Mouse (Mus musculus) heart, adult 2 months (tissue): ENCODE data around the gene St3gal5. TPM values are rescaled to one million over a fixed set of nuclear protein-coding genes. Genes with fewer than 3 reads are reported as not detected.

Source experiments
- DNase-seq, 2 experiments: peaks; one replicate each; pipeline ENCODE4 v3.0.0; 2021
- H3K27ac ChIP-seq: fragments of 200-600 bp; 2 replicates; pipeline ENCODE4 v1.8.1; 2022
- H3K27me3 ChIP-seq: fragments of 200-500 bp; 2 replicates; pipeline ENCODE4 v1.6.1; 2012; ENCODE audit warnings: mild to moderate bottlenecking, low read length, inconsistent platforms, mixed read lengths; ENCODE audit not compliant: control insufficient read depth, insufficient read depth
- H3K36me3 ChIP-seq: fragments of 200-500 bp; 2 replicates; pipeline ENCODE4 v1.6.1; 2012; ENCODE audit warnings: low read length, inconsistent platforms; ENCODE audit not compliant: control insufficient read depth, insufficient read depth
- H3K4me1 ChIP-seq: fragments of 200-500 bp; 2 replicates; pipeline ENCODE4 v1.6.1; 2011; ENCODE audit warnings: low read length; ENCODE audit not compliant: control insufficient read depth, insufficient read depth
- H3K4me3 ChIP-seq: fragments of 200-600 bp; 2 replicates; pipeline ENCODE4 v1.8.1; 2022
- H3K79me2 ChIP-seq: fragments of 200-500 bp; replicated peaks from 2 replicates; pipeline ENCODE4 v1.6.1; 2012; ENCODE audit warnings: mild to moderate bottlenecking, inconsistent platforms, low read length, moderate library complexity, mixed read lengths; ENCODE audit not compliant: control insufficient read depth, insufficient read depth
- H3K9ac ChIP-seq: fragments of 200-500 bp; 2 replicates; pipeline ENCODE4 v1.6.1; 2012; ENCODE audit warnings: low read depth, mild to moderate bottlenecking, control low read depth, inconsistent platforms, low read length, mixed read lengths
- CTCF ChIP-seq: fragments of 200-600 bp; IDR thresholded peaks from 2 replicates; pipeline ENCODE4 v1.8.1; 2022; ENCODE audit warnings: antibody characterized with exemption, mild to moderate bottlenecking, moderate library complexity
- EP300 ChIP-seq: fragments of 200-500 bp; IDR thresholded peaks from 2 replicates; pipeline ENCODE4 v1.6.1; 2011; ENCODE audit warnings: low read depth, low read length, control low read depth; ENCODE audit not compliant: insufficient read depth
- POLR2A ChIP-seq: fragments of 200-500 bp; IDR thresholded peaks from 2 replicates; pipeline ENCODE4 v1.6.1; 2011; ENCODE audit warnings: mild to moderate bottlenecking, low read depth, low read length, control low read depth; ENCODE audit not compliant: insufficient read depth
- WGBS: fragments of 180-500 bp; shearing (Covaris S2); methylation state at CpG from one replicate; pipeline ENCODE4 v1.1.7; 2018; 5-methylcytosine and 5-hydroxymethylcytosine counted together
- intact Hi-C: fragments of 180-260 bp; cut with DNase I; formaldehyde crosslinking; loops from one replicate; pipeline ENCODE4 v1.15.1; 2025
- polyA plus RNA-seq: library from polyadenylated mRNA; depleted of rRNA; stranded (reverse); fragments of >200 nt; gene quantifications from 2 replicates; pipeline ENCODE4 v1.2.3, GENCODE M21; 2012
- total RNA-seq, 2 experiments: library from RNA; stranded (reverse); gene quantifications; 2 replicates each; pipeline ENCODE4 v1.2.3; 2021

St3gal5 gene
- total and polyA plus RNA-seq, 3 experiments, result 39.7 to 78.4 (median 67.6) TPM

DNA sequence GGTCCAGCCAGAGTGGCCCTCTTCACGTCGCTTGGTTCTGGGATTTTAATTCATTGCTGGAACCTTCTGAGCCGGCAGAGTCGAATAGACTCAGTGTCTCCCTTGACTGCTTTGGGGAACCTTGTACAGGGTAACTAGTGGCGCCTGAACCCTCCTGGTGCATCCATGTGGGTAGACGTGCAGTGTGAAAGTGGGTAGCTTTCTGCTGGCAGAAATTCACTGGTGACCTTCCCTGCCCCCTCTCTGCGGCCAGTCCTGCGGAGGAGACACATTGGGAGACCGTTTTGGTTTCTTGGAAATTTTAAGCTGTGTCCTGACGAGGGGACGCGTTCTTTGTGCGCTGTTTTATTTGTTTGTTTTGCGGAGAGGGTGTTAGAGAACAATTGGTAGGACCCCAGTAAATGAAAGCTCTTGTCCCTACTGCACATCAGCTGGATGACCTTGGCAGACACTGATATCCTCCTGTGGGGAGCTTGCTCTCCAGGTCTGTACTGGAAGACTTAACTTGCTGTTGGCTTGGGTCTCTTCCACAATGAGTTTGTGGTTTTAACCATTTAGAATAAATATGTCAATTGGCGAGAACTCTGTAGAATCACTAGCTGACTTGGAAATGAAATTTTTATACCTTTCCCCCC is 746 bp downstream of the St3gal5 start:
- Histone ChIP-seq H3K36me3 (no peaks in the 10 kb centered on the region), H3K27me3 (no peaks in the 10 kb centered on the region), H3K27ac (peak overlapping the region; percentile 84), H3K4me3 (peak overlapping the region; percentile 79), H3K4me1 (peaks cover 2% of the 10 kb centered on the region), H3K79me2 (0 out of 2 replicates have a peak, but pooled peaks cover 3% of the 10 kb centered on the region), H3K9ac (peak overlapping the region; percentile 93)
- intact Hi-C loops, result loop anchor here (5.0 kb wide), 1 partner anchor 116 kb away; no protein-coding TSS in a partner anchor
- DNase-seq, result peak; percentile 22 to 40
- 6% methylated on average over 15 of the region's 15 CpGs for WGBS
- TF ChIP-seq POLR2A (no peak), CTCF (no peak), EP300 (no peak)

- WGBS, result 41% methylated on average over 2 of the region's 2 CpGs
- Histone ChIP-seq H3K36me3 (no peaks in the 10 kb centered on the region), H3K4me3 (peak overlapping the region; percentile 79), H3K79me2 (0 out of 2 replicates have a peak, but pooled peaks cover 3% of the 10 kb centered on the region), H3K27me3 (no peaks in the 10 kb centered on the region), H3K4me1 (peaks cover 2% of the 10 kb centered on the region), H3K9ac (no peak overlapping the region), H3K27ac (no peak overlapping the region; the same call in 1 of the 2 replicates)
- intact Hi-C loops, result loop anchor here (5.0 kb wide), 1 partner anchor 116 kb away; no protein-coding TSS in a partner anchor
- TF ChIP-seq EP300 (no peak), CTCF (peak; percentile 36), POLR2A (no peak)
- DNase-seq, result no peak
Observed at GRCm38 (mm10) chr6:72098691-72099090, 1.3 kb downstream of the St3gal5 start.

DNA sequence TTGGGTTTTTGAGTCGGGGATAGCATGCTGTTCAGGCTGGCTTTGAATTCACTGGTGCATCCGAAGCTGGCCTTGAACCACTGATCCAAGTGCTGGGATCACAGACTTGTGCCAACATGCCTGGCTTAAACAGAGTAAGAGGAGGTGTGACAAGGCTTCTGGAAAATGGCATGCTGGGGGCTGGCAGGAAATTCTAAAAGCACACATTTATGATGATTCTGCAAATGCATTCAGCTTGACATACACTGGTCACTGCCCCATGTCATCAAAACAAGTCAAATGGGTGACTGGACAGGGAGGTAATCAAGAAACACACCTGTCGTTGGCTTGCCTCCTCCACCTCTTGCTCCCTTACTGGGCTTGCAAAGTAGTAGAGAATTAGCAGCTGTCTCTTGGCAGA is 1.9 kb downstream of the St3gal5 start:
- no peak overlapping the region for H3K9ac ChIP-seq

DNA sequence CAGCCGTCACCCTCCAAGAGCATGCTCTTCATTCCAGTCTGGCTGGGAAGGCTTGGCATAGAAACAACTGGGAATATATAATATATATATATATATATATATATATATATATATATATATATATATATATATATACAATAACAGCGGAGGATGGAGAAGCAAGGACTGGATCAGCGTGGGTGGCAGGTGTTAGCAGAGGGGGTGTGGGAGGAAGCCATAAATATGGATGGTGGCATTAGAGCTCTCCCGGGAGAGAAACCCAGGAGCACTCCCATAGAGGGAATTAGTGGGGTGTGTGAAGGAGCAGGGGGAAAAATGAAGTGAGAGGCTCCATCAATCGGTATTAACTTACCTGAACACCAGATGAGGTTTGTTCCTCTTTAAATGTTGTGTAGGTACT is 2.8 kb downstream of the St3gal5 start:
- intact Hi-C loops, result no loop called here

More for the DNA sequence above, 1.9 kb downstream of the St3gal5 start:
- H3K27ac ChIP-seq, result no peak overlapping the region
- no peak for TF ChIP-seq EP300
- no peak for TF ChIP-seq POLR2A
- no peak for TF ChIP-seq CTCF
- no peaks in the 10 kb centered on the region for H3K36me3 ChIP-seq
- H3K4me1 ChIP-seq, result peaks cover 2% of the 10 kb centered on the region
- H3K27me3 ChIP-seq, result no peaks in the 10 kb centered on the region
- no peak overlapping the region for H3K4me3 ChIP-seq
- H3K79me2 ChIP-seq, result 0 out of 2 replicates have a peak, but pooled peaks cover 3% of the 10 kb centered on the region
- intact Hi-C loops, result loop anchor here (5.0 kb wide), 1 partner anchor 117 kb away; no protein-coding TSS in a partner anchor
- WGBS, result 79% methylated on average over 3 of the region's 3 CpGs
- no peak for DNase-seq

DNA sequence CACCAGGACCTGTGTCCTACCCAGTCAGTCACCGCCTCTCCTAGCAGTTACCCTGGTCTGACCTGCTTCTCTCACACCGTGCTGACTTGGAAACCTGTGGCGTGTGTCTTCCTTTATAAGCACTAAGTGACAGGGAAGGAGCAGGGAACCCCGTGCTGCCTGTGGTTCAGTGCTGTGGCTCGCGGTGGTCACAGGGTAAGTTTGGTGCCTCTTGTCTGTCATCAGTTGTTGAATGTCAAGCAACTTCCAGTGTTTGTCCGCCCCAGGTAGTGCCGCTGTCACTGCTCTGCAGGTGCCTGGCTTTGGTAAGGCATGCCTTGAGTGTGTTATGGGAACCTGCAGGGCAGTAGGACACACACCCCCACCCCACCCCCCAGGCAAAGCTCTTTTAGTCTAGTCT is 3.5 kb downstream of the St3gal5 start:
- no peak overlapping the region for H3K27ac ChIP-seq
- no peak for DNase-seq
- intact Hi-C loops, result no loop called here
- H3K9ac ChIP-seq, result no peak overlapping the region
- 0 out of 2 replicates have a peak, but pooled peaks cover 3% of the 10 kb centered on the region for H3K79me2 ChIP-seq
- no peak overlapping the region for H3K4me3 ChIP-seq
- H3K4me1 ChIP-seq, result peaks cover 2% of the 10 kb centered on the region
- H3K27me3 ChIP-seq, result no peaks in the 10 kb centered on the region
- H3K36me3 ChIP-seq, result no peaks in the 10 kb centered on the region
- 73% methylated on average over 8 of the region's 8 CpGs for WGBS
- TF ChIP-seq EP300 (no peak), CTCF (no peak), POLR2A (no peak)

More for the DNA sequence above, 2.8 kb downstream of the St3gal5 start:
- TF ChIP-seq CTCF (no peak), EP300 (no peak), POLR2A (no peak)
- no peak overlapping the region for H3K27ac ChIP-seq
- H3K4me1 ChIP-seq, result peaks cover 2% of the 10 kb centered on the region
- WGBS, result 88% methylated on average over 5 of the region's 5 CpGs
- H3K27me3 ChIP-seq, result no peaks in the 10 kb centered on the region
- no peaks in the 10 kb centered on the region for H3K36me3 ChIP-seq
- H3K79me2 ChIP-seq, result 0 out of 2 replicates have a peak, but pooled peaks cover 3% of the 10 kb centered on the region
- H3K4me3 ChIP-seq, result no peak overlapping the region
- no peak for DNase-seq
- H3K9ac ChIP-seq, result no peak overlapping the region

GRCm38 (mm10) chr6:72101386-72101785 is 4.0 kb downstream of the St3gal5 start:
- no peak overlapping the region for H3K27ac ChIP-seq
- TF ChIP-seq EP300 (no peak), POLR2A (no peak), CTCF (no peak)
- H3K9ac ChIP-seq, result no peak overlapping the region
- H3K79me2 ChIP-seq, result 0 out of 2 replicates have a peak, but pooled peaks cover 4% of the 10 kb centered on the region
- H3K36me3 ChIP-seq, result no peaks in the 10 kb centered on the region
- DNase-seq, result no peak
- WGBS, result 60% methylated on average over 4 of the region's 4 CpGs
- H3K4me1 ChIP-seq, result peaks cover 1% of the 10 kb centered on the region; the same call in 1 of the 2 replicates
- intact Hi-C loops, result no loop called here
- no peaks in the 10 kb centered on the region for H3K27me3 ChIP-seq
- no peak overlapping the region for H3K4me3 ChIP-seq
